Mouse (Mus musculus): Measurements from ENCODE around the gene Gm10799. TPM values are rescaled to one million over a fixed set of nuclear protein-coding genes. Genes with fewer than 3 reads are reported as not detected.
"Not testable (repeated sequence)": the region's sequence is repeated elsewhere in the genome, so short reads cannot be mapped to it uniquely, and the experiment has no call there.

Gene Gm10799
- polyA plus RNA-seq, 1 experiment from 2014 or later, result not detected

DNA sequence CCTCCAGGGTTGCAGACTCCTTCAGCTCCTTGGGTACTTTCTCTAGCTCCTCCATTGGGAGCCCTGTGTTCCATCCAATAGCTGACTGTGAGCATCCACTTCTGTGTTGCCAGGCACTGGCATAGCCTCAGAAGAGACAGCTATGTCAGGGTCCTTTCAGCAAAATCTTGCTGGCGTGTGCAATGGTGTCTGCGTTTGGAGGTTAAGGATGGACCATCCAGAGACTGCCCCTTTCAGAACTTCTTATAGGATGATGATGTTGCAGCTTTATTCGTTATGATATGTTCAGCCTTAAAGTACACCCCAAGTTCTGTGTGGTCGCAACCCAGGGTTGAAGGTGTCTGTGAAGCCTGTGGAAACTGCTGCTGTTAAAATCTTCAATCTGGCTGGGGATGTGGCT, 29.0 kb upstream of the Gm10799 start:
- not testable (repeated sequence) for H3K36me3 ChIP-seq; H3K9me3 ChIP-seq; H3K9ac ChIP-seq; H3K27ac ChIP-seq; H3K4me1 ChIP-seq; H3K27me3 ChIP-seq; ATAC-seq (ENCODE audit: insufficient number of reproducible peaks, insufficient read depth, low FRiP score, low TSS enrichment); H3K4me3 ChIP-seq; H3K4me2 ChIP-seq (replicated peaks)
- WGBS, result 93% methylated on average over 4 of the region's 4 CpGs

DNA sequence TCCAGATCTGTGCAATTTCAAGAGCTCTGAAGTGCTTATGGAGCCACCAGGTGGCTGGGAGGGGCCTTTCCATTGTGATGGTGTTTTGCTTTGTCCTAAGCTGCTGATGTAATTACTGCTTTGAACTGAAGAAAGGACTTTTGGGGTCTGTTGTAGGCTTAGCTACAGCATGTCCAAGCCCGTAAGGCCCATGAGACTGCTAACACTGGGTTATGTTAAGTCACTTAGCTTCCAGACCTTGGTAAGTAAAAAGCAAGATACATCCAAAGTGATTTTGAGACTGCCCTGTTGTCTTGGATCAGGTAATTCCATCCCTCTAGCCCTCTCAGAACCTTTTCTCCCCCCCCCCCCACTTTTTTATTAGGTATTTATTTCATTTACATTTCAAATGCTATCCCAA, 28.4 kb upstream of the Gm10799 start:
- not testable (repeated sequence) for H3K27ac ChIP-seq; H3K9ac ChIP-seq; H3K36me3 ChIP-seq; H3K9me3 ChIP-seq; ATAC-seq (ENCODE audit: insufficient number of reproducible peaks, insufficient read depth, low FRiP score, low TSS enrichment); H3K27me3 ChIP-seq; H3K4me3 ChIP-seq; H3K4me1 ChIP-seq; H3K4me2 ChIP-seq (replicated peaks)
- whole genome bisulfite sequencing, result 68% methylated on average over 1 of the region's 1 CpGs

DNA sequence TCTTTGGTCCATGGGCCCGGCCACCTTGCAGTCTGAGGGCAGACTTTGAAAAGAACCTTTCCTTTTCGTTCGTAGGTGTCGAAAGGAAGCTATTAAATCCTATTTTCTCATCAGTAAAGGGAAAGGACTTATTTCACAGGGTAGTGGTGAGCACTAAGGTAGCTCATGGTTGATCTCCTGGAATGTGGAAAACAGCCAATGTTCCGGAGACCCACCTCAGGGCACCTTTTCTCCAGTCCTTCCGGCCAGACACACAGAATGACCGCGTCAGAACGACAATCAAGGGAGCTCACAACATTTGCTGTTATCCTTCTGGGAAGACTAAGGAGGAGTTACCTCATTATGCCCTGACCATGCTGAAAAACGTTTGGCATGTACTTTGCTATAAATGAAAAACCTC, 27.9 kb upstream of the Gm10799 start:
- ATAC-seq (ENCODE audit: insufficient number of reproducible peaks, insufficient read depth, low FRiP score, low TSS enrichment), result no peak
- 34% methylated on average over 10 of the region's 10 CpGs for WGBS

DNA sequence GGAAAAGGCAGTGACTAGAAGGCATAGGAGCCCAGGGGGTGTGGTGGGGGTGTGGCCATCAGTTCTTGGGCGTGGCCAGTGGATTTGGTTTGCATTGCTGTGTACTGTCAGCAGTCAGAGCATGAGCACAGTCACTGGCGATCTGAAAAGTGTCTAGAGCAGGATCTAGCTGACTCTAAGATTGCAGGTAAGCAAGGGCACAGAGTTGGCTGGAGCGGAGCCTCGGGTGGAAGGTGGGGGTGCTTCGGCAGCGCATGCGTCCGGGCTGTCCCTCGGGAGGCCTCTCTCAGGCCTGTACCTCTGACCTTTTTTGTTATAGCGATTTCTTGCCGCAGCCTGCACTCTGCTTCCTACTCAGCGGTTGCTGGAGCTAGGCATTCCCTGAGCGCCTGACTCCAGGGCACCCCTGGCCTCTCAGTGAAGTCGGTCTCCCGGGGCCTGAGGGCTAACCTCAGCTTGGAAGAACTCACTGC, 27.4 kb upstream of the Gm10799 start, which contains the start of gene Cd59a:
TSS of gene Cd59a (plus strand) at position 61 of the 473 bp plus-strand sequence.
- 3% methylated on average over 15 of the region's 15 CpGs for WGBS
- ATAC-seq (ENCODE audit: insufficient number of reproducible peaks, insufficient read depth, low FRiP score, low TSS enrichment), result peak; percentile 90

More for the DNA sequence above, 27.9 kb upstream of the Gm10799 start:
- Histone ChIP-seq H3K9me3 (no peaks in the 10 kb centered on the region), H3K27me3 (no peaks in the 10 kb centered on the region), H3K9ac (peak overlapping the region; percentile 45), H3K4me3 (peak overlapping the region; percentile 45), H3K4me2 (replicated peaks) (peak overlapping the region; percentile 63), H3K27ac (peak overlapping the region; percentile 77), H3K4me1 (no peaks in the 10 kb centered on the region), H3K36me3 (no peaks in the 10 kb centered on the region)

DNA sequence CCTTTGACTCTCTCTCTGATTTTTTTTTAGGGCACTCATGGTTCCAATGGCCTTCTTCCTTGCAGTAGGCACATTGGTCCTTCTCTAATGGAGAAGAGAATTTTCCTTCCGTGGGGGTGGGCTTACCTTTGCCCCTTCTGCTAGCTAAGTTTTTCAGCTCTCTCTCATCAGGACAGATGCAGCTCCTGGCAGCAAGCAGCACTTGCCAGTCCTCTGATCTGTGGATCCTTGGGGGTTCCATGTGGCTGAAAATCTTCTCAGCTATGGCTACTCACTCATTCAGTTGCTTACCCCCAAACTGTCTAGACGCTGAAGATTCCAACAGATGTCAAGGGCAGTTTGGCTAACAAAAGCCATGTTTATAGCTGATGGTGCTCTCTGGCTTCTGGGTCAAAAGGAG, 25.0 kb upstream of the Gm10799 start:
- Histone ChIP-seq H3K9me3 (no peaks in the 10 kb centered on the region), H3K4me1 (no peaks in the 10 kb centered on the region), H3K9ac (no peak overlapping the region), H3K4me2 (replicated peaks) (no peak overlapping the region), H3K36me3 (no peaks in the 10 kb centered on the region), H3K4me3 (no peak overlapping the region), H3K27me3 (no peaks in the 10 kb centered on the region), H3K27ac (no peak overlapping the region)
- WGBS, result 80% methylated on average over 2 of the region's 2 CpGs
- no peak for ATAC-seq (ENCODE audit: insufficient number of reproducible peaks, insufficient read depth, low FRiP score, low TSS enrichment)

More for the DNA sequence above, 27.4 kb upstream of the Gm10799 start, which contains the start of gene Cd59a:
- H3K4me2 ChIP-seq (replicated peaks), result peak within 1 kb of the TSS; percentile 63
- peak within 1 kb of the TSS; percentile 45 for H3K4me3 ChIP-seq
- no peaks in the 10 kb centered on the region for H3K27me3 ChIP-seq
- H3K9ac ChIP-seq, result peak within 1 kb of the TSS; percentile 45
- no peaks in the 10 kb centered on the region for H3K9me3 ChIP-seq
- H3K27ac ChIP-seq, result peak within 1 kb of the TSS; percentile 77
- no peaks in the 10 kb centered on the region for H3K4me1 ChIP-seq
- no peaks in the 10 kb centered on the region for H3K36me3 ChIP-seq

DNA sequence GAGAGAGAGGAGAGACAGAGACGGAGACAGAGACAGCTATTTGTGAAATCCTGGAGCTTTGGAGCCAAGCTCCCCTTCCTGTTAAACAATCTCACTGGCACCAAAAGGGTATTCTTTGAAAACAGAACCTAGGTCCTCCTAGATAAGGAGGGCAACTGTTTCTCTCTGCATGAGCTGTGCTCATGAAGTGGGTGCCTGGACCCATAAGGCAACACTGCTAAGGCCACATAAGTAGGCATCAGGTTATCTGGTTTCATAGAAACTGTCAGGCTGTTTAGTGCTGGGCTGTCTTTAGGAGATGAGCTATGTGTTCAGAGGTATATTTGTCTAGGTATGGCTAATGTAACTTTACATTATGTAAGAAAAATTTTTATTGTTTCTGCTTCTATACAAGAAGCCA, 19.2 kb upstream of the Gm10799 start:
- not testable (repeated sequence) for H3K27ac ChIP-seq; H3K27me3 ChIP-seq; H3K9ac ChIP-seq; H3K4me2 ChIP-seq (replicated peaks); ATAC-seq (ENCODE audit: insufficient number of reproducible peaks, insufficient read depth, low FRiP score, low TSS enrichment); H3K4me3 ChIP-seq; H3K9me3 ChIP-seq; H3K36me3 ChIP-seq; H3K4me1 ChIP-seq
- WGBS, result 100% methylated on average over 1 of the region's 1 CpGs

DNA sequence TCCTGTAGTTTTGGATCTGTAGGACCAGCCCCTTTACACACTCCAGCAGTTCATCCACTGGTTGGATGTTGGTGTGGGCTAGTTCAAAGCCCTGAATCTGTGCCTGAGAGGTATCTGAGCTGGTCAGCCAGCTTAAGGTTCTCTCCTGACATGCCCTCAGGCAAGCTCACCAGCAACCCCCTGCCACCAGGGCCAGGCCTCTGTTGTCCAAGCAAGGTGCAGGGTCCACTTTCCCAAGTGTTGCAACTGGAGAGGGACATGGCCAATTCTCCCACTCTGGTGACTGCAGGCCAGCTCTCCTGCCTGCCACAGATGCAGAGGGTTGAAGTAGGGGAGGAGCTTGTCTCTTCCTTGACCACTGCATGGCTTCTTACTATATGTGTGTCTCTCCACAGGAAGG, 15.7 kb upstream of the Gm10799 start:
- not testable (repeated sequence) for H3K4me2 ChIP-seq (replicated peaks); H3K27ac ChIP-seq; H3K4me3 ChIP-seq; ATAC-seq (ENCODE audit: insufficient number of reproducible peaks, insufficient read depth, low FRiP score, low TSS enrichment); H3K9me3 ChIP-seq; H3K4me1 ChIP-seq; H3K9ac ChIP-seq; H3K36me3 ChIP-seq; H3K27me3 ChIP-seq

DNA sequence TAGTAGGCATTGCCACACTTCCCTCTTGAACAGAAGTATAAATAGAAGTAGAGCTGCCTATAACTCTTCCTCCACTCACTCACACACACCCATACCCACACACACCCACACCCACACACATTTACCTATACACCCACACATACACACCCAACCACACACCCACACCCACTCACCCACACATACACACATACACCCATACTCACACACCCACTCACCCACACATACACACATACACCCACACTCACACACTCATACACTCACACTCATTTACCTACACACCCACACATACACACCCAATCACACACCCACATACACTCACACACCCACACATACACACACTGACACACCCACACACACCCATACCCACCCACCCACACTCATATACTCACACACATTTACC, 14.1 kb upstream of the Gm10799 start:
- ATAC-seq (ENCODE audit: insufficient number of reproducible peaks, insufficient read depth, low FRiP score, low TSS enrichment), result 0 out of 2 replicates have a peak, but pooled peaks have one; percentile 56
- Histone ChIP-seq H3K9me3 (no peaks in the 10 kb centered on the region), H3K27ac (no peak overlapping the region), H3K27me3 (no peaks in the 10 kb centered on the region), H3K9ac (no peak overlapping the region), H3K4me2 (replicated peaks) (no peak overlapping the region), H3K4me3 (no peak overlapping the region), H3K36me3 (no peaks in the 10 kb centered on the region), H3K4me1 (no peaks in the 10 kb centered on the region)

DNA sequence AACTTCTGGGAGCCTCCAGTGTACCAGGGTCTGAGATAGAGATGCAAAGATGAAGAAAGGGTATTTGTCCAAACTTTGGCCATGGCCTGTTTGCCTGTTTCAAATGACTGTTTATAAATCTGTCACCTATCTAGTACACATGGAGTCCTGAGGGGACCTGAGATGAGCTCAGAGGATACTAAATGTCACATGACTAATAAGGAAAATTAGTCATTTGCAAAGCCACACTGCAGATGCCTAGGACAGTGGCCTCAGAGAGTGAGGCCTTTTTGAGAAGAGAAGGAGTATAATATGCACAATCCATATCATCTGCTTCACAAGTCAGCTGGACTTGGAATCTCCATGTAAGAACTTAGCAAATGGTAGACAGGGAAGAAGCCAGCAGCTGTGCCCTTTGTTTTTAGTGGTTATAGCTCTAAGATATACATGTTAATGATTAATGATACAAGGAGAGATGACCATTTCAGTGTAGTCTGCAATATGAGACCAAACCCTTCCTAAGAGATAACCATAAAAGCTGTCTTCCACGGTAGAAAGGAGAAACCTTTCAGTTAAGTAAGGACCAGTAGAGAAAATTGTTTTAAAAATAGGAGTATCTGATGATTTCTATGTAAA, 13.2 kb upstream of the Gm10799 start:
- no CpG with 5 or more reads among the region's 1 CpGs for WGBS
- H3K4me3 ChIP-seq; H3K4me2 ChIP-seq (replicated peaks); H3K27ac ChIP-seq; H3K9me3 ChIP-seq; ATAC-seq (ENCODE audit: insufficient number of reproducible peaks, insufficient read depth, low FRiP score, low TSS enrichment); H3K4me1 ChIP-seq; H3K9ac ChIP-seq; H3K27me3 ChIP-seq; H3K36me3 ChIP-seq: not testable (repeated sequence)

DNA sequence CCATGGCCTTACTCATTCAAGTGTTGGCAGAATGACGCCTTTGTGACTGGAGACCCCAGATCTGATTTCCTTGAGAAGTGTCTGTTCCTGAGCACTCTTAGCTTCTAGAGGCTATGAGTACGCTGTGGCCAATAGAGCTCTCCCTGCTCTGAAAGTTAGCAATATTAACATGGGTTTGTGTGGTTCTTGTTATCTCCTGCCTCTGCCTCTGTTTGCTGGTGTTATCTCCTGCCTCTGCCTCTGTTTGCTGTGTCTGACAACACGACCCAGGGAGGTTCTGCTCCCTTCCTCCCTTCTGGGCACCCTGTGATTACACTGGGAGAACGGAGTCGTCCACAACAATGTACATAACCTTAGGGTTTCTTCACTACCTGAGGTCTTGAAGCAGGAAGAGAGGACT, 9.9 kb upstream of the Gm10799 start:
- H3K4me1 ChIP-seq; H3K4me2 ChIP-seq (replicated peaks); H3K27ac ChIP-seq; H3K36me3 ChIP-seq; H3K9ac ChIP-seq; ATAC-seq (ENCODE audit: insufficient number of reproducible peaks, insufficient read depth, low FRiP score, low TSS enrichment); H3K27me3 ChIP-seq; H3K4me3 ChIP-seq; H3K9me3 ChIP-seq: not testable (repeated sequence)
- WGBS, result 70% methylated on average over 5 of the region's 5 CpGs

DNA sequence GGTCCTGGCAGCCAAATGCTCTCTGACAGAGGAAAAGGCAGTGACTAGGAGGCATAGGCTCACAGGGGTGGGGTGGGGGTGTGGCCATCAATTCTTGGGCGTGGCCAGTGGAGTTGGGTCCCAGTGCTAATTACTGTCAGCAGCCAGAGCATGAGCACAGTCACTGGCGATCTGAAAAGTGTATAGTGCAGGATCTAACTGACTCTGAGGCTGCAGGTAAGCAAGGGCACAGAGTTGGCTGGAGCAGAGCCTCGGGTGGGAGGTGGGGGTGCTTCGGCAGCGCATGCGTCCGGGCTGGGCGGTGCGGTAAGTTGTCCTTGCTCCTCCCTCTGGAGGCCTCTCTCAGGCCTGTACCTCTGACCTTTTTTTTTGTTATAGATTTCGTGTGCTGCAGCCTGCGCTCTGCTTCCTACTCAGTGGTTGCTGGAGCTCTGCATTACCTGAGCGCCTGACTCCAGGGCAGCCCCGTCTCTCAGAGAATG, 1.4 kb upstream of the Gm10799 start, which contains the start of gene Cd59b:
TSS of gene Cd59b (plus strand) at position 146 of the 482 bp plus-strand sequence.
- peak within 1 kb of the TSS; percentile 63; the same call in 1 of the 2 replicates for H3K27ac ChIP-seq
- peak within 1 kb of the TSS; percentile 33 for H3K4me3 ChIP-seq
- no peaks in the 10 kb centered on the region for H3K36me3 ChIP-seq
- peak within 1 kb of the TSS; percentile 21; the same call in 1 of the 2 replicates for H3K9ac ChIP-seq
- H3K4me1 ChIP-seq, result 0 out of 2 replicates have a peak, but pooled peaks cover 2% of the 10 kb centered on the region
- H3K9me3 ChIP-seq, result no peaks in the 10 kb centered on the region
- peak; percentile 81 for ATAC-seq (ENCODE audit: insufficient number of reproducible peaks, insufficient read depth, low FRiP score, low TSS enrichment)
- WGBS, result 7% methylated on average over 13 of the region's 13 CpGs
- H3K4me2 ChIP-seq (replicated peaks), result peak within 1 kb of the TSS; percentile 50
- no peaks in the 10 kb centered on the region for H3K27me3 ChIP-seq

DNA sequence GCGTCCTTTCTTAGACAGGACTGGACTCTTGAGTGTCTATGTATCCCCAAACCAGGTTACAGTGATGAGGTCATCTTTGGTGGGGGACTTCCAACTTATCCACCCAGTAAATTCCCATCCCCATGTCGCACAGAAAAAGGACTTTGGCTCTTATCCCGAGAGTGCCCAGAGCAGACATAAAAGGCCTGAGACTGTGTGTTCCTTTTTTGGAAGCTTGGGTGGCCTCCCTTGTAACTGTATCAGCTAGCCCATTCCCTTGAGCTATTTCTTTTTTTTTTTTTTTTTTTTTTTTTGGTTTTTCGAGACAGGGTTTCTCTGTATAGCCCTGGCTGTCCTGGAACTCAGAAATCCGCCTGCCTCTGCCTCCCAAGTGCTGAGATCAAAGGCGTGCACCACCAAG, 2.8 kb downstream of the Gm10799 start, which contains the start of gene Gm10912:
TSS of gene Gm10912 (plus strand) at position 301 of the 400 bp plus-strand sequence.
- H3K4me2 ChIP-seq (replicated peaks), result not testable (repeated sequence)

More for the DNA sequence above, 2.8 kb downstream of the Gm10799 start, which contains the start of gene Gm10912:
- not testable (repeated sequence) for H3K27me3 ChIP-seq; H3K36me3 ChIP-seq; H3K4me3 ChIP-seq; H3K9ac ChIP-seq; H3K9me3 ChIP-seq; H3K27ac ChIP-seq; H3K4me1 ChIP-seq; ATAC-seq (ENCODE audit: insufficient number of reproducible peaks, insufficient read depth, low FRiP score, low TSS enrichment)
- WGBS, result 83% methylated on average over 6 of the region's 6 CpGs
